Mouse (Mus musculus): ENCODE measurements around the gene Cacna1d. TPM values are rescaled to one million over a fixed set of nuclear protein-coding genes. Genes with fewer than 3 reads are reported as not detected.

The Cacna1d gene
- total and polyA plus RNA-seq, 2 experiments from 2014 or later = 5.5 to 8.9 TPM

- no peak overlapping the region for H3K9ac ChIP-seq (replicated peaks; ENCODE audit: low read depth, low read length)
- no peak for ATAC-seq (ENCODE audit: insufficient read depth, low read depth)
- H3K36me3 ChIP-seq (replicated peaks; ENCODE audit: control insufficient read depth, insufficient read depth, low read length) = no peaks in the 10 kb centered on the region
- H3K27ac ChIP-seq (ENCODE audit: low read depth) = no peak overlapping the region
- no peaks in the 10 kb centered on the region for H3K9me3 ChIP-seq (replicated peaks; ENCODE audit: control insufficient read depth, low read length)
- no peak overlapping the region for H3K4me3 ChIP-seq (ENCODE audit: low read depth, low read length)
- no peaks in the 10 kb centered on the region for H3K4me1 ChIP-seq (ENCODE audit: control insufficient read depth, insufficient read depth)
- WGBS = 75% methylated on average over 5 of the region's 5 CpGs
- no peak for DNase-seq (ENCODE audit: low spot score)
- H3K27me3 ChIP-seq (ENCODE audit: control insufficient read depth, insufficient read depth, low read length) = no peaks in the 10 kb centered on the region
- no peak overlapping the region for H3K4me2 ChIP-seq (ENCODE audit: low read depth, low read length)
- TF ChIP-seq EP300 (IDR thresholded peaks at IDR 0.05; ENCODE audit: low read depth) = no peak
- TF ChIP-seq CTCF (IDR thresholded peaks at IDR 0.05; ENCODE audit: low read depth) = no peak
Measured at GRCm38 (mm10) chr14:30270350-30270749, 220.9 kb downstream of the Cacna1d start.

- Histone ChIP-seq H3K36me3 (replicated peaks; ENCODE audit: control insufficient read depth, insufficient read depth, low read length) (no peaks in the 10 kb centered on the region), H3K4me3 (ENCODE audit: low read depth, low read length) (no peak overlapping the region), H3K27me3 (ENCODE audit: control insufficient read depth, insufficient read depth, low read length) (no peaks in the 10 kb centered on the region), H3K4me1 (ENCODE audit: control insufficient read depth, insufficient read depth) (0 out of 2 replicates have a peak, but pooled peaks cover 5% of the 10 kb centered on the region), H3K9ac (replicated peaks; ENCODE audit: low read depth, low read length) (no peak overlapping the region), H3K4me2 (ENCODE audit: low read depth, low read length) (no peak overlapping the region), H3K9me3 (replicated peaks; ENCODE audit: control insufficient read depth, low read length) (no peaks in the 10 kb centered on the region), H3K27ac (ENCODE audit: low read depth) (no peak overlapping the region)
- DNase-seq (ENCODE audit: low spot score) (no peak), ATAC-seq (ENCODE audit: insufficient read depth, low read depth) (no peak)
- WGBS = 75% methylated on average over 9 of the region's 9 CpGs
- TF ChIP-seq CTCF (IDR thresholded peaks at IDR 0.05; ENCODE audit: low read depth) = no peak
- TF ChIP-seq EP300 (IDR thresholded peaks at IDR 0.05; ENCODE audit: low read depth) = no peak
Measured at GRCm38 (mm10) chr14:30265728-30266127, 225.5 kb downstream of the Cacna1d start.

- WGBS = 59% methylated on average over 10 of the region's 10 CpGs
Measured at GRCm38 (mm10) chr14:30261561-30262251, 229.5 kb downstream of the Cacna1d start.

GRCm38 (mm10) chr14:30257626-30258025, 233.6 kb downstream of the Cacna1d start:
- no peak for TF ChIP-seq EP300 (IDR thresholded peaks at IDR 0.05; ENCODE audit: low read depth)
- no peak for TF ChIP-seq CTCF (IDR thresholded peaks at IDR 0.05; ENCODE audit: low read depth)
- Histone ChIP-seq H3K9me3 (replicated peaks; ENCODE audit: control insufficient read depth, low read length) (no peaks in the 10 kb centered on the region), H3K27ac (ENCODE audit: low read depth) (no peak overlapping the region), H3K4me3 (ENCODE audit: low read depth, low read length) (no peak overlapping the region), H3K27me3 (ENCODE audit: control insufficient read depth, insufficient read depth, low read length) (no peaks in the 10 kb centered on the region), H3K9ac (replicated peaks; ENCODE audit: low read depth, low read length) (no peak overlapping the region), H3K36me3 (replicated peaks; ENCODE audit: control insufficient read depth, insufficient read depth, low read length) (no peaks in the 10 kb centered on the region), H3K4me2 (ENCODE audit: low read depth, low read length) (no peak overlapping the region), H3K4me1 (ENCODE audit: control insufficient read depth, insufficient read depth) (0 out of 2 replicates have a peak, but pooled peaks cover 5% of the 10 kb centered on the region)
- DNase-seq (ENCODE audit: low spot score) (no peak), ATAC-seq (ENCODE audit: insufficient read depth, low read depth) (no peak)
- 36% methylated on average over 4 of the region's 4 CpGs for WGBS

More at GRCm38 (mm10) chr14:30261561-30262251, 229.5 kb downstream of the Cacna1d start:
- Histone ChIP-seq H3K4me3 (ENCODE audit: low read depth, low read length) (no peak overlapping the region), H3K4me2 (ENCODE audit: low read depth, low read length) (no peak overlapping the region), H3K36me3 (replicated peaks; ENCODE audit: control insufficient read depth, insufficient read depth, low read length) (no peaks in the 10 kb centered on the region), H3K9me3 (replicated peaks; ENCODE audit: control insufficient read depth, low read length) (no peaks in the 10 kb centered on the region), H3K9ac (replicated peaks; ENCODE audit: low read depth, low read length) (no peak overlapping the region), H3K27ac (ENCODE audit: low read depth) (no peak overlapping the region), H3K27me3 (ENCODE audit: control insufficient read depth, insufficient read depth, low read length) (no peaks in the 10 kb centered on the region), H3K4me1 (ENCODE audit: control insufficient read depth, insufficient read depth) (0 out of 2 replicates have a peak, but pooled peaks cover 5% of the 10 kb centered on the region)
- TF ChIP-seq CTCF (IDR thresholded peaks at IDR 0.05; ENCODE audit: low read depth) (no peak), EP300 (IDR thresholded peaks at IDR 0.05; ENCODE audit: low read depth) (no peak)
- ATAC-seq (ENCODE audit: insufficient read depth, low read depth) (no peak), DNase-seq (ENCODE audit: low spot score) (no peak)

GRCm38 (mm10) chr14:30256486-30256885, 234.8 kb downstream of the Cacna1d start:
- TF ChIP-seq EP300 (IDR thresholded peaks at IDR 0.05; ENCODE audit: low read depth) (no peak), CTCF (IDR thresholded peaks at IDR 0.05; ENCODE audit: low read depth) (no peak)
- H3K9ac ChIP-seq (replicated peaks; ENCODE audit: low read depth, low read length) = no peak overlapping the region
- H3K4me2 ChIP-seq (ENCODE audit: low read depth, low read length) = no peak overlapping the region
- H3K9me3 ChIP-seq (replicated peaks; ENCODE audit: control insufficient read depth, low read length) = no peaks in the 10 kb centered on the region
- DNase-seq (ENCODE audit: low spot score) = no peak
- no peaks in the 10 kb centered on the region for H3K36me3 ChIP-seq (replicated peaks; ENCODE audit: control insufficient read depth, insufficient read depth, low read length)
- no peak for ATAC-seq (ENCODE audit: insufficient read depth, low read depth)
- H3K27me3 ChIP-seq (ENCODE audit: control insufficient read depth, insufficient read depth, low read length) = no peaks in the 10 kb centered on the region
- no peak overlapping the region for H3K27ac ChIP-seq (ENCODE audit: low read depth)
- no peak overlapping the region for H3K4me3 ChIP-seq (ENCODE audit: low read depth, low read length)
- H3K4me1 ChIP-seq (ENCODE audit: control insufficient read depth, insufficient read depth) = no peaks in the 10 kb centered on the region
- WGBS = 67% methylated on average over 4 of the region's 4 CpGs

Measured in heart, postnatal 0 days (tissue).